Mouse (Mus musculus): ENCODE data around the gene Cpeb3.

DNA sequence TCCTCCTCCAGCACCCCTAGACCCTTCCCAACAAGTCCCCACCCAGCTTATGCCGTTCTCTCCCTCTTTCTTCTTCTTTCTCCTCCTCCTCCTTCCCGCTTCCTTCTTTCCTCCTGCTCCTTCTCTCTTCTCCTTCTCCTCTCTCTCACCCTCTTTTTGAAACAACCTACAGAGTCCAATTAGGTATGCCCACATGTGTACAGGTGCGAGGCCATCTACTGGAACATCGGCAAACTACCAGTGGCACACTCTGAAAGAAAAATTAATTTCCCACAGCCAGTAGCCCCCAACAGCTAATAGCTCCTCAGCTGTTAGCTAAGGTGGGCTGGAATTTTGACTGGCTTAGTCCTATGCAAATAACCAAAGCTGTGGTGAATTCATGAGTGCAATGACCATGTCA lies 139.2 kb downstream of the Cpeb3 start:
- TF ChIP-seq CTCF (conservative IDR thresholded peaks at IDR 0.05; ENCODE audit: low read length) (peak; percentile 34), NANOG (IDR thresholded peaks at IDR 0.05; ENCODE audit: borderline replicate concordance, low read length) (no peak), POU5F1 (IDR thresholded peaks at IDR 0.05; ENCODE audit: borderline replicate concordance, low read length) (no peak)

All from E14TG2a.4 (cell line).